Comparison of ENCODE assay signal across 13 mouse cellular contexts in genomic region chr2:157552158-157552886, GRCm38 (mm10). TPM values are rescaled to one million over a fixed set of nuclear protein-coding genes. Genes with fewer than 3 reads are reported as not detected.
A peak's percentile ranks its signal among the peaks of the same experiment; 100 is the strongest.
DNase-seq lines count a peak whose midpoint lies in the region; ATAC-seq and TF ChIP-seq lines count a peak whose summit lies in the region.
"Had no signal": no experiment of that assay in that cellular context is flagged by ENCODE, and none has a peak within 500 bp of the region (broad histone marks: within the 10 kb centered on the region; RNA-seq: fewer than 3 reads in every experiment).

No protein-coding gene starts in this region.

- H3K9ac ChIP-seq in forebrain, embryonic 16.5 days (replicated peaks; ENCODE audit: low read depth, low read length), result 0 out of 2 replicates have a peak overlapping the region, but pooled peaks have one; percentile 27
- H3K9ac ChIP-seq: heart, embryonic 12.5 days; liver, embryonic 15.5 days had no signal

- no peak overlapping the region for H3K4me3 ChIP-seq in forebrain, embryonic 16.5 days (replicated peaks; ENCODE audit: low read length)
- no peak overlapping the region for H3K4me3 ChIP-seq in myocyte
- H3K4me3 ChIP-seq: heart, embryonic 12.5 days; layer of hippocampus, adult 2 months; liver, embryonic 15.5 days had no signal

- H3K79me2 ChIP-seq in myocyte (ENCODE audit: control insufficient read depth, insufficient read depth), result peaks cover 34% of the 10 kb centered on the region

- peak; percentile 20; the same call in 1 of the 2 replicates for ATAC-seq in forebrain, embryonic 16.5 days

- H3ac ChIP-seq in myocyte (ENCODE audit: control insufficient read depth, insufficient read length), result no peak overlapping the region

- H3K9me3 ChIP-seq in forebrain, embryonic 16.5 days (ENCODE audit: control insufficient read depth, low read length), result peaks cover under 1% of the 10 kb centered on the region; the same call in 1 of the 2 replicates
- H3K9me3 ChIP-seq: liver, embryonic 15.5 days had no signal

- no peak overlapping the region for H3K4me2 ChIP-seq in forebrain, embryonic 16.5 days (ENCODE audit: low read length)
- peak overlapping the region; percentile 10 for H3K4me2 ChIP-seq in myocyte (ENCODE audit: low read depth)
- H3K4me2 ChIP-seq: heart, embryonic 12.5 days; liver, embryonic 15.5 days had no signal

- H3K27me3 ChIP-seq in forebrain, embryonic 16.5 days (replicated peaks; ENCODE audit: control insufficient read depth, insufficient read depth, low read length), result no peaks in the 10 kb centered on the region
- H3K27me3 ChIP-seq in myocyte (ENCODE audit: control insufficient read depth, insufficient read depth, insufficient read length), result no peaks in the 10 kb centered on the region
- H3K27me3 ChIP-seq: heart, embryonic 12.5 days; liver, embryonic 15.5 days had no signal

- WGBS in forebrain, embryonic 16.5 days, result 70% methylated on average over 10 of the region's 10 CpGs

- DNase-seq in adrenal gland, adult (ENCODE audit: inconsistent age in 2 of 2, low spot score in 1 of 2), result peak; percentile 25 to 53
- no peak for DNase-seq in adrenal gland, adult 18-20 months (ENCODE audit: low spot score in 2 of 2)
- DNase-seq in kidney, postnatal 25 days, result peak; percentile 30 to 63
- no peak for DNase-seq in kidney, postnatal 4 days
- DNase-seq in thymus, postnatal 0 days (ENCODE audit: low spot score), result no peak
- no peak for DNase-seq in cerebellum, postnatal 4 days (ENCODE audit: low spot score in 2 of 2)
- DNase-seq: right cerebral cortex, postnatal 25 days; thymus, postnatal 36 days had no signal

- H3K36me3 ChIP-seq in forebrain, embryonic 16.5 days (ENCODE audit: control insufficient read depth, insufficient read depth), result peaks cover 7% of the 10 kb centered on the region
- peaks cover 26% of the 10 kb centered on the region for H3K36me3 ChIP-seq in myocyte (ENCODE audit: control insufficient read depth, insufficient read depth)

- H3K27ac ChIP-seq in forebrain, embryonic 16.5 days (ENCODE audit: low read length), result no peak overlapping the region
- H3K27ac ChIP-seq: layer of hippocampus, adult 2 months; liver, embryonic 15.5 days had no signal

- H3K4me1 ChIP-seq in forebrain, embryonic 16.5 days (replicated peaks; ENCODE audit: control insufficient read depth, insufficient read depth, low read length), result peaks cover 14% of the 10 kb centered on the region
- H3K4me1 ChIP-seq: liver, embryonic 15.5 days had no signal

- no peak for TF ChIP-seq POLR2A in myocyte (IDR thresholded peaks at IDR 0.05; ENCODE audit: insufficient read length, low read depth)

TF ChIP-seq in myocyte, 11 proteins besides CTCF, POLR2A, EP300 and RAD21:
- TF ChIP-seq E2F4 (IDR thresholded peaks at IDR 0.05; ENCODE audit: insufficient read depth), result no peak
- TF ChIP-seq CEBPB (IDR thresholded peaks at IDR 0.05; ENCODE audit: insufficient read depth, poor library complexity, severe bottlenecking), result no peak
- peak in 2 of 3 experiments; percentile 37 to 60 for TF ChIP-seq MYOD1 (IDR thresholded peaks at IDR 0.05; ENCODE audit: control insufficient read depth in 1 of 3, insufficient read length in 2 of 3, low read depth in 2 of 3)
- TF ChIP-seq TCF12 (IDR thresholded peaks at IDR 0.05; ENCODE audit: insufficient read depth, poor library complexity, severe bottlenecking), result no peak
- TF ChIP-seq USF1 (IDR thresholded peaks at IDR 0.05; ENCODE audit: low read depth), result peak; percentile 82
- no peak for TF ChIP-seq REST (IDR thresholded peaks at IDR 0.05; ENCODE audit: insufficient read depth, insufficient read length)
- peak; percentile 10 for TF ChIP-seq TCF3 (IDR thresholded peaks at IDR 0.05; ENCODE audit: insufficient read length, low read depth)
- TF ChIP-seq MAX (IDR thresholded peaks at IDR 0.05; ENCODE audit: low read depth), result no peak
- TF ChIP-seq MYOG (IDR thresholded peaks at IDR 0.05; ENCODE audit: control insufficient read depth in 1 of 3, insufficient read depth in 1 of 3, insufficient read length in 2 of 3, low read depth in 2 of 3), result peak in 1 of 3 experiments; percentile 18
- TF ChIP-seq SRF (IDR thresholded peaks at IDR 0.05; ENCODE audit: control insufficient read depth, insufficient read length, low read depth), result no peak
- no peak for TF ChIP-seq POLR2AphosphoS2 (IDR thresholded peaks at IDR 0.05; ENCODE audit: insufficient read length, low read depth)

RNA-seq across cellular contexts. Expression of gene Nnat, which starts 7.6 kb away (rescaled TPM):
- 100 to 1,000 TPM in 1 of 2 experiments, 10 to 100 TPM in 1; 49.7 to 198 TPM for total RNA-seq in adrenal gland, adult 18-20 months (2021)
- polyA plus RNA-seq in forebrain, embryonic 16.5 days (2015; fragmentation: Nextera tagmentation; extraction: Ambion mirVana), result 5,254 and 7,174 TPM in 2 replicates
- polyA plus RNA-seq in myocyte (2012; fragmentation: generic; extraction: Trizol), result 1.1 TPM
- 4.4 TPM in 2 replicates for polyA plus RNA-seq in thymus, postnatal 0 days (2015; fragmentation: Nextera tagmentation; extraction: Ambion mirVana)

RNA-seq across cellular contexts. Expression of gene Blcap, which starts 18.8 kb away (rescaled TPM):
- total RNA-seq in adrenal gland, adult 18-20 months (2021), result 100 to 1,000 TPM in 1 of 2 experiments, 10 to 100 TPM in 1; 87.1 to 101 TPM
- polyA plus RNA-seq in forebrain, embryonic 16.5 days (2015; fragmentation: Nextera tagmentation; extraction: Ambion mirVana), result 196 and 239 TPM in 2 replicates
- 27.1 TPM for polyA plus RNA-seq in myocyte (2012; fragmentation: generic; extraction: Trizol)
- 27.8 and 28.6 TPM in 2 replicates for polyA plus RNA-seq in thymus, postnatal 0 days (2015; fragmentation: Nextera tagmentation; extraction: Ambion mirVana)

Comparison
In these comparisons a context has a peak if more than half of its experiments do, and no peak if none do; other contexts are left out.
1. DNase-seq: peak in adrenal gland, adult (2 of 2) and kidney, postnatal 25 days (2 of 2); none in adrenal gland, adult 18-20 months (0 of 2), kidney, postnatal 4 days (0 of 2), thymus, postnatal 0 days (single experiment) and cerebellum, postnatal 4 days (0 of 2).
2. RNA of gene Nnat, which starts 7.6 kb away (polyA plus RNA-seq): 5,254 to 7,174 TPM in forebrain, embryonic 16.5 days; 4.4 TPM in thymus, postnatal 0 days and 1.1 TPM in myocyte (single experiment); every median in the first group is over 100 times any median in the second.